Mouse (Mus musculus) layer of hippocampus, adult 11-12 months (tissue): ENCODE measurements at regions not wholly inside any gene's neighbourhood (a gene's known extent, or its start where the extent isn't known, plus 50 kb on each side); places are given as distances from the start of the nearest gene placed in this dataset.

Experiments used
- DNase-seq: peaks from one replicate; pipeline ENCODE4 v3.0.0; 2022; ENCODE audit warnings: low spot score

DNA sequence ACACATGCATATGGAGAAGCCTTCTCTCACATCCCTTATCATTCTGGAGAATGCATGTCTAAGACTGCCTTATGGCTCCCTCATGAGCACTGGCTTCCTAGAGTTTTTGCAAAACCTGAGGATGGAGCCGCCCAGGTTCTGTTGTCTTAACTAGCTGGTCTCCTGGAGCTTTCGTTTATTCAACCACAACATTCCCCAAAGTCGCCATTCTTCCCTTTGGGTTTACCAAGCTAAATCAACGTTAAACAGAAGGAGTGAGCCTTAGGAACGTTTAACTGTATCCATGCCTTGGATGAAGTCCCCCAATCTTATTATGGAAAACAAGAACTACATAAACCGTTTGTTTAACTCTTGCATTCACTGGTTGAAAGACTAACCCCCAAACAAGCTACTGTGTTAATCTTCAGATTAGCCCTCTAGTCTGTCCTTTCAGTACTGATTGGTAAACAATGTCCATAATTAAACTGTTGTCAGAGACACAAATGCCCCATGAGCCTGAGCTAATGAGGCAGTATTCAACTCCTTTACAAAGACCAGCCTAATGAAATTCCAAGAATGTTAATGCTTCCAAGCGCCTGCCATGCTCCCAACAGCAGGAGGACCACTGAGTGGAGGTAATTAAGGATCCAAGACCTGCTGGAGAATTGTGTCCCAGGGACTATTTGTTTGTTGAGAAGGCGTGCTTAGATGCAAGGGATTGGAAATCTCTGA, 121.1 kb upstream of the Cdkn3 start:
- DNase-seq, result no peak

DNA sequence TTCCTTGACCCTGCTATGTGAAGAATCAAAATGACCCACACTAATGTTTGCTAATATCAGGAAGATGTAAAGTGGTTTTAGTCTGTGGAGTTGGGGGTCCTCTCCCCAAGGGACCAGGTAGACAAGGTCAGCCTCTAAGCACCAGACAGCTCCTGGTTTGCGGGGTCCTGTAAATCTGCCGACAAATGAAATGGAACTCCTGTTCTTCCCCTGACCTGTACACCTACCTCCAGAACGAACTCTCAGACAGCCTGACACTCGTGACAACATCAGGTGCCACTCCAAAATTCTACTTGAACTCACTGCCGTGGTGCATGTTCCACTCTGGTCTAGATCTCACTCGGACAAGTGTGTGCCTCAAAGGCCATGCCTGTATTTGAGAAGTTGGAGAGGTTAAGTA, 121.8 kb upstream of the Cdkn3 start:
- DNase-seq, result no peak

DNA sequence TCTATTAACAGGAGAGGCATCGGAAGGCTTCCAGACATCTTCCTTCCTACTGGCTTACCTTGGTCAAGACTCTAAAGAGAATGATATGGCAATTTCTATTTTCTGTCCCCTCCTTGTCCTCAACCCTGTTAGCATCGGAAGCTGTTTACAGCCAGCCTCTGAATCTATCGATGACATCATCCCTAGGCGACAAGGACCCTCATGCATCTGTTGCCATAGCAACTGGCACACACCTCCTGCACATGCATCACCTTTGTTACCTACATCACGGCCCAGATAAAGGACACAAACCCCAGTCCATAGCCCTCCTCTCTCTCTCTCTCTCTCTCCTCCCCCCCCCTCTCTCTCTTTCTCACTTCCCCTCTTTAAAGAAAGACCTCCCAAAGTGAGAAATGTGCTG, 123.1 kb upstream of the Cdkn3 start:
- no peak for DNase-seq

DNA sequence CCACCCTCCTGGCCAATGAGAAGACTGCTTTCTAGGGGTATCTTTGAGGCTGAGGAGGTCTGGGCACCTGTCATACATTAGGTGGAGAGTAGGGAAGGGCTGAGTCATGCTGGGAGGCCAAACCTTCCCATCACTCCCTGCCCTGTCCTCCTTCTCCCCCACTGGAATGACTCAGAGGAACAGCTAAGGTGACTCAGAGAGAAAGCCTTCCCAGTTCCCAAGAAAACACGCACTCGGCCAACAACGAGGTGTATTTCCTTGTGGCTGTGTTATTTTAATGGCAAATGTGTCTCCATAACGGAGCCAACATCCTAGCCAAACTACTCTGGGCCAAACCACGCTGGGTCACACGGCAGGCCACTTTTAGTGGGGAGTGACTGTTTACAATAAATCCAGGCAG, 124.0 kb upstream of the Cdkn3 start:
- no peak for DNase-seq

DNA sequence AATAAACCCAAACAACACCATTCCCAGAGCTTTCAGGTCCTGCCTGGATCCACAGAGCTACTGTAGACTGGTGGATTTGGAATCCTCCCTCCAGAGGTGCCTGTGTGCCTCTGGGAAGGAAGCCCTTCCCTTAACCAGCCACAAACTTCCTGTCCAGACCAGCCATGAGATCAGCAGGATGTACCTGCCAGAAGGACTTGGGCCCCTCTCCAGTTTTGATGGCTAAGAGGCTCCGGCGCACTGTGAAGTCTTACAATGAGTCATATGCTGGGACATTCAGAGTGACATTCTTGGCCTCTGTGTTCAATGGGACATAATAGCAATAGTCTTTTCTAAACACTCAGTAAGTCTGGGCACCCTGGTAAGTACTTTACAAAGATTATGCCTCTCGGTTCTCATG, 125.0 kb upstream of the Cdkn3 start:
- no peak for DNase-seq

DNA sequence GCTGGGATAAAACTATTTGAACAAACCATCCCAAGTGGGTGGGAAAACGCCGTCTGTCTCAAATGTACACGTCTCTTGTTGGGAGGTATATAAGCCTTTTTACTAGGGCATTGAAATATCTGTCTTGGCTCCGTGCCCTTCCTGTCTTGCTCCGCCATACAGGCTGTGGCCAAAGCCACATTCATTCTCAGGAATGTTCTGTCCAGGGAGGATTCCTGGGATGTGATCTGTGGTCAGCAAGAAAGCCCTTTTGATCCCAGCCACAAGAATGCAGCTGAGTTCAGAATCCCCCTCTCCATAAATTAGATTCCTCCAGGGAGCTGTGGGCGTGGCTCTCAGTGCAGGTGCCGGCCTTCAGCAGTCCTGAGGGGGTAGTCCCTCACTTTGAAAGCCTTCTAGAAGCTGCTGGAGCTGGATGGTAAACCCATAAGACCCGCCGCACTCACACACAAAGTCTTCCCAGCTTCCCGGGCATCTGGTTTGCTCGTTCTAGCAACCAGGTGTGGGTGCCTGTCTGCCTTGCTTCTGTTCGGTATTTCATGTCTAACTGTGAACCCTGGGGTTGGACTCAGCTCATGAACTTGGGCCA, 125.6 kb upstream of the Cdkn3 start:
- no peak for DNase-seq

DNA sequence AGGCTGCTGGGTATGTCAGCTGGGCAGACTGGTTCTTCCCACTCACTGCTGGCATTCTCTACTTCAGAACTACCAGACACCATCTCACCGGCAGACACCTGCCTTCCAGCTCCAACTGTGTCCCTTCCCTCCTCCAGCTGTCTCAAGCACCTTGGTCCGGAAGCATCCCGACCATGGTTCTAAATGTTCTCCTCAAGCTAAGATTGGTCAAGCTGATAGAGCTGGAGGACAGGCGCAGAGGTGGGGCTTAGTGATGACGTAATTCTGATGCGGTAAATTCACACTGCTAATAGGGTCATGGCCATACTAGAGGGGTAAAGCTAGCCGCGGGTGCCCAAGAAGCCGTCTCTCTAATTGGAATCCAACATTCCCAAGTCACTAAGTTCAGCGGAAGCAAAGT, 126.1 kb upstream of the Cdkn3 start:
- DNase-seq, result no peak

DNA sequence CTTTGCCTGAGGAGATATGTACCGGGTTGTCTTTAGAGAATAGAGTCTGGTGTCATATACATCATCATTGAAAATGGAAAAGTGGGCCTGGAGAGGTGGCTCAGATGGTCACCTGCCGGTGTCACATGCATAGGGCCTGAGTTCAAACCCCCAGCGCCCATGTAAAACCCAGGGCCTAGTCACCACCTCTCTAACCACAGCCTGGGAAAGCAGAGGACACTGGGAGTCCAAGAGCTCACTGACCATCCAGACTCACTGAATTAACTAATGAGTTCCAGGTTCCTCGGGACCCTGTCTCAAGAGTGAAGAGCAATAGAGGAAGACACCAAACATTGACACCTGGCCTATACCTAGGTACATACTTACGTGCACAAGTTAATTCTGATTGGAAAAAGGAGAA, 132.7 kb upstream of the Cdkn3 start:
- no peak for DNase-seq

DNA sequence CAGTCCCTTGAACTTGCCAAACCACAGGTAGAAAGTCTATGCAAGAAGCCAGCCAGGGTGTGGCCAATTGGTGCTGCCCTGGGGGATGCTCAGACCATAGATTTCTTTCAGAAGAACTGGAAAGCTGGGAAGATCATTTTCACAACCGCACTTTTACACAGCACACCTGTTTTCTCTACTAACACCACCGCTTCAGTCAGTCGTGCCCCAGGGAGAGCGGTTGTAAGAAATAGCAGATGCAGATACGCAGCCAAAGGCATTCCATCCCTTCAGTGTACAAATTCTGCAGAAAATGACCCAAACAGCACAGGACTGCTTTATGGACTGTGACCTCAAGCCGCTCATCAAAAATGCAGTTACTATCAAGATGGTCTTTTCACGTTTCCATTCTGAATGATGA, 134.6 kb upstream of the Cdkn3 start:
- no peak for DNase-seq

DNA sequence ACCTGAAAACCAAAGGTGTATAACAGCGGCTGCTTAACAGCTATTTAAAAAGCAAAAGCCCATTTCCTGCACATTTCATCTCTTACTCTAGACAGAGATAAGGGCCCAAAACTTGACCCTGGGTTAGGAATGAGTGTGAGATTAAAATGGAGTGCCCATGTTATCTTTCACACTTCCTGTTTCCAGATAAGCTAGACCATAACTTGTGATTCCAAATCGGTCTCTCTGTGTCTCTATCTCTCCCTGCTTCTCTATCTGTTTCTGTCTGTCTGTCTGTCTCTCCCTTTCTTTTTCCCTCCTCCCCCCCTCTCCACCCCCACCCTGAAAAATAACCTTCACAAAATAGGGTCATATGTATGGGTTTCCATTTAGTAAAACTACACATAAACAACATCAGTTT, 136.7 kb upstream of the Cdkn3 start:
- DNase-seq, result no peak

DNA sequence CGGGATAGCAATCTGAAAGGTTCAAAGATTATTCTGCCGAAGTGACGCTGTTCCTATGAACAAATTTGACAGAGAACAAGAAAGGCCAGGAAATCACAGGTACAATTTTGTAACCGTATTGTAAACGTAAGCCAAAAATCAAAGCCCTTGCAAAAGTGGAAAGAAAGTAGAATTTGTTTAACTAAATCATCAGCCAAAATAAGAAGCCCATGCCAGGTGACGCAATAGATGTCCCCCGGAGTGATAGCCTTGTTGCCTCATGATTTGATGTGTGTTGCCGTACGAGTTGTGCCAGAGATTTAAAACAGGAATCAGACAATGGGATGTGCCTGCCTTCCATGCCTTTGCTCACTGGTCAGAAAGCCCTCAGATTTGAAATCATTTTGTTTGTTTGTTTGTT, 144.3 kb upstream of the Cdkn3 start:
- no peak for DNase-seq

DNA sequence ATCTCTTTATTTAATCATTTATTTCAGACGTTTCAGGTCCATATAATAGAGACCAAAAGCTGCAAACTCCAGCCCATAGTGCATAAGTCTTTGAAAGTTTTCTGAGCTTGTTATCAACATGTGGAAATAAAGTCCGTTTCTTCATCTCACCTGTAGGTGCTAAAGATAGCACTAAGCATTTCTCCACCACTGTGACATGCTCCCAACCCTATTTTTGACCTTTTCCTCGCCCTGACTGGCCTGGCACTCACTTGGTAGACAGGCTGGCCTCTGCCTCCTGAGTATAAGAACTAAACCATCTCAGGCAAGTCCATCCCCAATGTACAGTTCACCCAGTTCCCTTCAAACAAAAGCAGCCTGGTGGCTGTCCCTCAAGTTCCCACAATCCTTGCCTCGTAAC, 145.4 kb upstream of the Cdkn3 start:
- DNase-seq, result no peak

DNA sequence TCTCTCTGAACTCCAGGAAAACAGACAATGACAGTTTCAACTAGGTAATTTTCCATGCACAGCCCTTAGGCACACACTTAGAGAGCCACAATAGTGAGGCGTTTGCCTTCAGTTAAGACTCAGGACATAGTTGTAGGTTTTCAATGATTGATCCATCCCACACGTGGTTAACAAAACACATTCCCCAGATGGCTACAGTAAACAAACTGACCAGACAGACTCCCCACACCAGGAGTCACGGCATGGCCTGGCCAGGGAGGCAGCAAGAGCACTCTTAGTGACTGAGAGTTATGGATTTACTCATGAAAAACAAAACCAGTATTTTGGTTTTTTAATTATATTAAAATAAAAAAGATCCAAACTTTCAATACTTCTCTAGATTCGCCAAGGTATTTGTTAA, 146.6 kb upstream of the Cdkn3 start:
- DNase-seq, result no peak

DNA sequence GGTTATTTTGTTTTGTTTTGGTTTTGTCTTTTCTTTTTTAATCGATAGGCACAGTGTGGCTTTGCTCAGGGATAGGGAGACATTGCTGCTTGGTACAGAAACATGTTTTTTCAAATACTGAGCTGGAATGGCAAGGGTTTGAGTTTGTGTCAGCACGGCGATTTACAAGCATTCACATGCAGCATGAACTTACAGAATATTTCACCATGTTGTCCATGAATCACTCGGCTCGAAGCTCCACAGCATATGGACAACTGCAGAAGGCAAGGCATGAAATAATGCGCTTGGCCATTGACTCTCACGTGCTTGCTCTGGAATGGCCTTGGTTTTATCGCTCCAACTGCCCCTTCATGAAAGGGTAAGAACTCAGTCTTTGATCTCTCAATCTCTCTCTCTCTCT, 147.1 kb upstream of the Cdkn3 start:
- DNase-seq, result no peak

DNA sequence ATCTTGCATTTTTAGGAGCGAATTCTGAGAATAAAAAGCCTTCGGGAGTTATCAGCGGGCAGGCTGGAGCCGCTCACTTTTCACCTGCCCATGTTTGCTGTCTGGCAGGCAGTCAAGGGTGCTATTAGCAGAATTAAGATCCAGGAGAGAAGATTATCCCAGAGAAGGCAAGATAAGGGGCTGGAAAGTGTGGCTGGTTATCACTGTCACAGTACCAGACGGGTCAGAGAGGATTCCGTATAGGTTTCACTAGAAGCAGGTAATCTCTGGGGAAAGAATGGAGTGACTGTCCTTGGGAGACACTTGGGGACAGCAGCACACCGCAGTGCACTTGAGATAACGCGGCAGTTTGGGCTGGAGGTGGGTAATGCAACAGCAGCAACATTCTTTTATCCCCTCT, 147.8 kb upstream of the Cdkn3 start:
- no peak for DNase-seq

DNA sequence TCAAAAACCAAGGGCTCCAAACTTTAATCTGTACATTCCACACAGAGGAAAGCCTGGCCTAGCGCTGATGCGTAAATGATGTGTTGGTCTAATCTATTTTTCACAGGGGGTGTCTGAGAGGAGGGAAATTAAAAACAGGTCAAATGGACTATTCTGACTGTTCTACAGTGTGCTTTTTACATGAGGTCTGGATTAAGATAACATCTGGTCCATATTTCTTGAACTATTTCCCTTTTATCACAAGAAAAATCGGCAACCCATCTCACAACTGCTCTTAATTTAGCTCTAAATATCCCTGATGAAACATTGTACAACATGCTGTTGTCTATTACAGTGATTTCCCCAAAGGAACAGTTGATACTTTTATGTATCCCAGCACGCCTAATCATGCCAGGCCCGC, 149.4 kb upstream of the Cdkn3 start:
- DNase-seq, result no peak

DNA sequence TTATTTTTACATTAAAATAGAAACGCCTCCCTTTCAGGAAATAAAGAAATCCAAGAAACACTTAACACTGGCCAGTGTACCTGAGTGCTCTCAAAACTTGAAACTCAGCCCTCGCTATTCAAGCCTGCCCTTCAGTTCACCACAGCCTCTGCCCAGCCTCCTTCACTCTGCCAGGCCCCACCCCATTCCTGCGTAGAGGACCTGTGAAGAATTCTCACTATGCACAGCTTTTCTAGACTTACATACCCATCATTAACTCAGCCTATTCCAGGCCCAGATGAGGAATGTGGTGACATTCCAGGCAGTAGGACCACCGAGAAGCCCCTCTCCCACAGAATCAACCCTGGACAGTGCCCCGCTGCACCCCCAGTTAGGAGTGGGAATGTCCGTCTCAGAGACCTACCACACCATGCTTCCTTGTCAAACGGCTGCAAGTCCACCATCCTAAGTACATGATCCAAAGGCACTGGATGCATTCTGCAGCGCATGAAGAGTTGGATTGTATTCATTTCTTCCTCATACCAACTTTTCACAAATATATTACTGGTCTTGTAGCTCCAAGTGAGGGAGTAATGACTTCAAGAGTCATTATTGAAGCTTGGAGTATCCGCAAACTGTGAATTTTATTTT, 150.0 kb upstream of the Cdkn3 start:
- DNase-seq, result no peak

DNA sequence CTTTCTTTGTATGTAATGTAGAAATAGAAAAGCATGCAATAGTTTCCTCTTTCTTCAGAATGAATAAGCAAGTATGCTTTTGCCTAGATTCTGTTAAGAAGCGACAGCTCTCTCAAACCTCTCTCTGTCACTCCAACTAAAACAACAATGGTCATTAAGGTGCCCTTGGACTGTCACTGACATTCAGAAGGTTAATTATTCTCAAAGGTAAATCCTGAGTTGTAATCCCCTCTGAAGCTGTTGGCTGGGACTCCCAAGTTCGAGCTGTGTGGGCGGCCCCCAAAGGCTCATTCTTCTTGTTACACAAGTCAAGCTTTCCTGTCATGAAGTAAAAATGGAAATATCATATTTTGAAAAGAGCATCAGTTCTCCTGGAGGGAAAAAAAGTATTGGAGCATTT, 153.6 kb upstream of the Cdkn3 start:
- no peak for DNase-seq

DNA sequence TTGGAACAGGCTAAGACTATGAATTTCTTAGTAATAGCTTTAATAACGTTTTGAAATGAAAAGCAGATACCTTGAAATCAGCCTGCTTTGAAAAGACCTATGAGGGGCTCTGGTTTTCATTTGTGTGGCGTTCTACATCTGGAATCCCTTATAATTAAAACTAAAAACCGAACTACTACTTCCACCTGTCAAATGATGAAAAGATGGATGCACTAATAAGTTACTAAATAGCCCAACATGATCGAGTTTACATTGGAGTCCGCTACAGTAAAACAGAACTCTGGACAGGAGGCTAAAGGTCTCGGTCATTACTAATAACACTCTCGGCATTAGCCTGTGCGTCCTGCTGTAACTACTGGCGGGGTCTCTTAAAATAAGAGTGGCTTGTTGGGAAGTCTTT, 154.3 kb upstream of the Cdkn3 start:
- DNase-seq, result no peak

DNA sequence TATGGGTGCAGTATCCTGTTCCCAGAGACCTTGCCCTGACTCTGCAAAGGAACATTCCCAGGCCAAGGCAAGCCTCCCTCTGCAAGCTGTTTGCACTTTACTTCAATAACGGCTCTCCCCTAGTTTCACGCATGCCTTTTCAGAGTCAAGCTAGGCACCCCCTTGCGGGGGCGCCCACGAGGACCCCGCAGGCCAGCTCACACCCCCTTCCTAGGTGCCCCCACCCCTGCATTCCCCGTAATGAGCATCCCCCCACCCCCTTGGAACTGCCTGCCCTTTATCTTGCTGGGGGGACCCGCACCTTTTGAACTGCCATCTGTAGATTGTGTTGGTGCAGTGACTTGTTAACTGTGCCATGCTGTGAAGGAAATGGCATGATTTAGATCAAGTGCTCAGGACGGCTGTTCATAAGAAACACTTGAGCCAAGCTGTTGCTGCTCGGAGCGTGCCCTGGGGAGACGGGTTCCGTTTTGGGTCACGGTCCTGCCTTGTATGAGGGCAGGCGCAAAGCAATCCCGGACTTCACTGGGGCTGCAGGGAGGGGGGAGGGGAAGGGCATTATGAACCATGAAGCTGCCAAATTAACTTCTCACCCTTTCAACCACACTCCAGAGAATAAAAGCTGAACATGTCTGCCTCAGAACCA, 155.3 kb upstream of the Cdkn3 start:
- DNase-seq, result no peak

DNA sequence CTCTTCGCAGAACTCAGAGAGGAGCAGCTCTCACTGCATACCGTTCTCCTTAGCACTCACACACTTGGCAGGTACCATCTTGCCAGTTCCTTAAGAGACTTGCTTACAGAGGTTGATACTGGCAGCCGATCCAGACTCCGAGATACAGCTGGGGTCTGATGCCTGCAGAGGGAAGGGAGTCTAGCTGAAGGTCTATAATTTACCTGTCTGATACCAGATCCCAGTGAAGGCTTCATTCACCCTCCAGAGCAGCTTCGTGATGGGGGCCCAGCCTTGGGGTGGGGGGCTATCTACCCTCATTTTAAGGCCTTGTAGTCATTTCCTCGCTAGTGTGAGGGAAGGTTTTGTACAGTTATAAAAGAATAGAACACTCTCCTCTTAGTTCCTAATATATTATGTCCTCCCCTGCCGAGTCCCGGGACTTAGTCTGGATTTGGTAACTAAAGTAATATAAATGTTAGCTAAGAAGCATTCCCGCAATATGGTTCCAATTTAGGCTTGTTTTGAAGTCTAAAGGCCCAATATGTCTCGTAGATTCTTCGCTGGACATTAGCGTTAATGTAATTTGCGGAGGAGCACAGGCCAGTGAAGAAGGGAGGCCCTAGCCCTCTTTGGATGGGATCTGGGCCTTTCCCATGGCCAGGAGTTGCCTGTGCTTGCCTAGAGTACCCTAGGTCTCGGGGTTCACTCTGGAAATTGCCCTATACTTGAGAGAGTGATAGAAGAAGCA, 156.0 kb upstream of the Cdkn3 start:
- DNase-seq, result no peak

DNA sequence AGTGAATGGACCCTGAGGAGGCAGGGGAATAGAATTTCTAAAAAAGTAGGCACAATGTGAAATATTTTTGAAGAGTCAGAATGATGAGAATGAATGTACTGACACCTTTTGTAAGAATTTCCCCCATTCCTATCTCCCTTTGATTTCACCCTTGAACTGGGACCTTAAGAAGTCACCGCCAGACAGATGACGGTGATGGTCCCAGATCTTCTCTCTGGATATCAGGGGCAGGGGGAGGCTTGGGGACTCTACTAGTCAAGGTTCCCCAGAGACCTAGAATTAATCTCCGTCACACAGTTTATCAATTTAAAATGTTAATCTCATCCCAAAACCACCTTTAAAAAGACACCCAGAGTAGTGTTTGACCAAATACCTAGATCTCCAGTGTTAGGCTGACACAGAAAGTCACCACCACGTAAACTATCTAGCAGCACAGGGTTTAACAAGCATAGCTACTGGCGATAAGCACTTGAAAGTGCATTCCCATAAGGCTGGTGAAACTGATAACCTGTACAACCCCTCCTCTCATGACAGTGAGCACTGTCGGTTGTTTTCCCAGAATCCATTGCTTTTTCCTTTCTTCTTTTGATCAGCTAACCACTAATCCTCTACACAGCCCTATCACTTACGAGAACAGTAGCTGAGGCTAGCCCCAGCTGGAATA, 163.5 kb upstream of the Cdkn3 start:
- DNase-seq, result no peak
